Mouse (Mus musculus) spleen, adult 18-20 months (tissue): ENCODE results near the gene Adgrf5.
"Not testable (repeated sequence)": the region's sequence is repeated elsewhere in the genome, so short reads cannot be mapped to it uniquely, and the experiment has no call there.

Experiments
- DNase-seq, 2 experiments: peaks; one replicate each; pipeline ENCODE4 v3.0.0; 2022; ENCODE audit warnings: mixed read lengths in 2 of 2

Adgrf5 gene

GRCm38 (mm10) chr17:43359826-43360619 is at the start of gene Adgrf5:
TSS of gene Adgrf5 (plus strand) at chr17:43360451.
- no peak for DNase-seq

DNA sequence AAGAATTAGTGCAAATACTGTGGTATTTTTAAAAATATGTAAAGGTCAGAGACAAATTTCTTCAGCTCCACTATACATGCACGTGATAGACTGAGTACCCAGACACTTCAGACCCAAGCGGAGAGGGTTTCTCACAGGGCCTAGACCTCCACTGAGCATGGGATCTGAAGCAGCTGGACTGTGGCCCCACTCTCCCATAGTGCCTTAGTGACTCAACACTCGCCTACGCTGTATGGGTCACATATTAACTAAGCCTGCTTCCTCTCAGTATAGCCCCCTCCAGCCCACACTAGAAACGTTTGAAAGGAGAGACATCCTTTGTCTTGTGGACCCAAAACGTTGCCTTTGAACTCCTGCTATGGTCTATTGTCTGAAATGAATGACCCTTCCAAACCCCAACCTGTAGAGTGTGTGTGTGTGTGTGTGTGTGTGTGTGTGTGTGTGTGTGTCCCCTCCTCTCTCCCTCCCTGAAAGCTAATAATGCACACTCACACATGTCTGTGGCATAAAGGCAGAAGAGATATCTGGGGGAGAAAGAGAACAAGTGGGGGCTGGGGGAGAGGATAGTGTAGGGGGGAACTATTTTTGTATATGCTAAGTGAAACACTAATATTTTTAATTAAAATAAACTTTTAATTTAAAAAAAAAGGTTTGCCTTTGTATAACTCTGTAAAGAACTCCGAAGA is 34.1 kb upstream of the Adgrf5 start:
- DNase-seq = no peak

DNA sequence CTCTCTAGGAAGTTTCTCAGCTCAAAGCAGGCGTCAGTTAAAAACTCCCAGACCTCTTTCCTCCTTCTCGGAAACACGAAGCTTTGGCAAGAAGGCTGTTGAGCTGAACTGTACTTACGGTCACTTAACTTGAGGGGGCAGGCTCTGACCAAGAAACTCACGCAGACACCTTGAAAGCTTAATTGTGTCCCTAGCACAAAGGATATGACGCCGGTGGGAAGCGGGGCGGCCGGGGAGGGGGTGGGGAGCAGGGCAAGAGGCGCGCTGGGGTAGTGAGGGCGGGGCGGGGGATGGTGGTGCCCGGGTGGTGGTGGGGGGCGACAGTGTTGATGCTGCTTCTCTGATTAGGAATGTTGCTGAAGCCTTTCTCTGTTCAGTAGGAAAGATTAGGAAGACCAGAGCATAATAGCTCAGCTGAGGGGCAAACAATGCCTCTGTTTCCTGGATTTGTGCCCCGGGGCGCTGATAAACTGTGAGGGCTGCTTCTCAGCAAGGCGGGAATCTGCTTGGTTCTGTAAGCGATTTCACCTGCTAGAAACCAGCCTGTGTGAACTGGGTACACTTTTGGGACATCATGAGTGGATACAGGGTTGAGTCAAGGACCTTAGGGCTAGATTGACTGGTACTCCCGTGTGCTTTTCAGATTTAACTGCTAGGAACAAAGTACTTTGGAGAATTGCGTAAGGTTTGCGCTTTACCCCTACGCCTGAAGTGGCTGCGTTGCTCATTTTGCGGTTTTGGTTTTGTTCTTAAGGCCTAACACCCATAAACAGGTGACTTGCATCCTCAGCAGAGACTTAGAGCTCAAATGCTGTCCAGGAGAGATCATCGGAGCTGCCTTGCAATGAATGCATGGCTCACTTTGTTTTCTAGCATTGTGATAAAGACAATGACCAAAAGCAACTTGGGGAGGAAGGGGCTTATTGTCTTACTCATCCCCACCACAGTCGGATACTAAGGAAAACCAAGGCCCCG is 33.2 kb upstream of the Adgrf5 start:
- peak in 1 of 2 experiments; percentile 12 for DNase-seq

- DNase-seq = no peak
Measured at GRCm38 (mm10) chr17:43327810-43328209, 32.4 kb upstream of the Adgrf5 start.

- DNase-seq = no peak
Measured at GRCm38 (mm10) chr17:43329216-43329615, 31.0 kb upstream of the Adgrf5 start.

DNA sequence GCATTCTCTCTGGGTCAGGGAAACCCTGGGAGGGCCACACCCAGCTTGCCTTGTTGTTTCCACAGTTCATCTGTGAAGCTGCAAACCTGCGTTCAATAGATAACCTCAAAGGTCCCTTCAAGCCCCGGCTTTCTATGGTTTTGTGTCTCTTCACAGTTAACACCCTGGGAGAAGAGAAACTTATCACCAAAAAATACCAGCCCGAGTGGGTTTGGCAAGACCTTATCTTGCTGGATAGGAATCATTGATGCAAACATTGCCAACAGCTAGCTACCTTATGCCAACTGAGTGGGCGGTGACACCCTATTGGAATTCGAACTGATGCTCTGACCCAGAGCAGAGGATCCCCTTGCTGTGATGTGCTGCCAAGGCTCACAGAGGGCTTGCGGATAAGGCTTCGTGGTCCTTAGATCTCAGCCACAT is 30.5 kb upstream of the Adgrf5 start:
- DNase-seq = no peak

GRCm38 (mm10) chr17:43332686-43333085 is 27.6 kb upstream of the Adgrf5 start:
- no peak for DNase-seq

DNA sequence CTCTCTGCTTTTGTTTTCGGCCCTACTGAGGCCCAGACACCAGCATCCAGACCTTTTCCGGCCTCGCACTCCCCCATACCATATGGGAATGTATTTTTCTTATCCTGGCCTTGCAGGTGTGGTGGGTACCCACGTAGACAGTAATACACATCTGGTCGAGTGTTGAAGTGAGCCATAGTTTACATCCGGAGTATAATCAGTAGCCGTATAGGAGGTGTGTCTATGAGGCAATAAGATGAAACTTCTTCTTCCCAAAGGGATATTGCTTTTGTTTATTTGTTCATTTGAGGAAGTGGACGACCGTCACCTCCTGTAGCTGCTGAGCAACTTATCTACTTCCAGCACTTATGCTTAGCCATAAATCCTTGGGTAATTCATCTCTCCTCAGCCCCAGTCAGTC is 26.2 kb upstream of the Adgrf5 start:
- DNase-seq = no peak

- DNase-seq = no peak
Measured at GRCm38 (mm10) chr17:43337643-43338042, 22.6 kb upstream of the Adgrf5 start.

- no peak for DNase-seq
Measured at GRCm38 (mm10) chr17:43338279-43338678, 22.0 kb upstream of the Adgrf5 start.

GRCm38 (mm10) chr17:43346499-43346898 is 13.8 kb upstream of the Adgrf5 start:
- not testable (repeated sequence) for DNase-seq

- no peak for DNase-seq
Measured at GRCm38 (mm10) chr17:43357902-43358539, 2.2 kb upstream of the Adgrf5 start.

- no peak for DNase-seq
Measured at GRCm38 (mm10) chr17:43361021-43361420, 770 bp downstream of the Adgrf5 start.

DNA sequence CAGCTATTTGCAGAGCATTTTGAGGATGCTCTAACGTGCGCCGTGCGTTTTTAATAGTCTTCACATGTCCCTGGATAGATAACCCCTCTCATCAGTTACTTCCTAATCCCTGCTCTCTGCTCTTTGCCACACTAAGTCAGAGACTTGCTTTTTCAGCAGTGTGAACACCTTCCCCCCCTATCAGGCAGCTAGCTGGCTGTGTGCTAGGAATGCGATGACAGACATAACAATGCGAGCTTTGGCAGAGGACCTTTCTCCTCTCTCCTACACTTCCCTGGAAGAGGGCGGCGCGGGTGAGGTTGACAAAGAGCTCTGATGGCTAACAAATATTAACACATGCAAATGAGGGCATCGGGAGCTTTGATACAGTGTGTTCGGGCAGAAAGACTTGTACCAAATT is 2.1 kb downstream of the Adgrf5 start:
- DNase-seq = no peak

DNA sequence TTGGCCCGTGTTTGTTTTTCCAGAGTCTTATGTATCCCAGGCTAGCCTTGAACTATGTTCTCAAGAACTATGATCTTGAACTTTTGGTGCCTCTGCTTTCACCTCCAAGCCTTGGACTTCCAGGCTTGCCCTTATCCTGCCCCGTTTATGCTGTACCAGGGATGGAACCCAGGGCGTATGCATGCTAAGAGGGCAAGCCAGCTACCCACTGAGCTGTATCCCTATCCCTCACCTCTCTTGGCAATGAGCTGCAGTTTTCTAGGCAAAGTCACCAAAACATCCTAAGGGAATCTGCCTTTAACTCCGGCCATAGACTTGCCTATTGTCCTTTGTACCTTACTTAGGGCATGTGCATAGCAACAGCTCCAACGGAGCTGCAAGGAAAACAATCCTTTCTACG is 2.6 kb downstream of the Adgrf5 start:
- no peak for DNase-seq

GRCm38 (mm10) chr17:43363921-43364320 is 3.7 kb downstream of the Adgrf5 start:
- DNase-seq = no peak

DNA sequence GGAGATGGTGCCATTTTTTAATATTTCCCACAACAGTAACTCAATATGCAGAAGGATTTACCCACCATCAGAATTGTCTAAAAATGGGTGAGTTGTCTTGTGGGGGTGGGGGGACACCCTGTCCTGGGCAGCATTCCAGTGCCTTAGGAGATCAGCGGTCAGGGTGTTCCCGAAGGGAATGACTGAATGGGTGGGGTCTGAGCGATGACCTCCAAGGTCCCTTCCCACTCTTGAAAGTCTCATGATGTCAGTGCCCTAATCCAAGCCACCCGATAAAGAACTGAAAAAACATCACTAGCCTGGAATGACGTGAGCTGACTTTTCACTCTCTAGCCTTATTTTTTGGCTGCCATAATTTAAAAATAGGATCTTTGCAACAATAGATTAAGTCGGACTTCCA is 5.0 kb downstream of the Adgrf5 start:
- DNase-seq = no peak

GRCm38 (mm10) chr17:43366486-43366885 is 6.2 kb downstream of the Adgrf5 start:
- DNase-seq = no peak

- DNase-seq = no peak
Measured at GRCm38 (mm10) chr17:43368171-43368576, 7.9 kb downstream of the Adgrf5 start.

DNA sequence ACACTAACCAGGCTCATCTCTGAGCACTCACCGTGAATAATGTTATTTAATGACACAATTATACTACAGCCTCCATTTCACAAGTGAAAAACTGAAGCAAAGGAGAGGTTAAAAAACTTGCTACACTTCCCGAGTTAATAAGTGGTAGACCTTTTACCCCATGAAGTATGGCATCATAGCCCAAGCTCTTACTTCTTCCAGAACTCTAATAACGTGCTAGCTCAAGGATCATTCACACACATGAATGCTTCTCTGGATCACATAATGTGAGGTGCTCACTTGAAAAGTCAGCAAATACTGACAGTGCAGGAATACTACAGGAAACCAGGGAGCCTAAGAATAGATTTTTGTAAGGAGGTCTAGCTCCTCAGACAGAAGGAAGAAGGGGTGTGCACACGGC is 12.4 kb downstream of the Adgrf5 start:
- no peak for DNase-seq

GRCm38 (mm10) chr17:43374020-43374419 is 13.8 kb downstream of the Adgrf5 start:
- no peak for DNase-seq

GRCm38 (mm10) chr17:43376527-43376926 is 16.3 kb downstream of the Adgrf5 start:
- no peak for DNase-seq

DNA sequence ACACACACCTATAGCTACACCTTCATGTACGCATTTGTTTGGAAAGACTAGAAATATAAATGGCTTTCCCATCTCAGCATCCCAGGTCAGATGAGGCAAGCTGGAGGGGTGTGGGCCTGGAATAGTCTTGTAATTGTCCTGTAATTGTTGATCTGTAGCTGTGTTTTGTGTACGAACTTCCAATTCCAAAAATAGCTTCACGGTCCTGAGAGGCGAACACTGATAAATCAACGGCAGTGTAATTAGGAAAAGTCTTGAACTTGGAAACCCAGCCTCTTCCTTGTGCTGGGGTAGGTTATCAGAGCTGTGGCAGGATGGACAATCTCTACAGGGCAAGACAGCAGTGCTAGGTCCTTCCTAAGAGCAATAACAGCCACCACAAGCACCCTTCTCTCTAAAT is 18.5 kb downstream of the Adgrf5 start:
- no peak for DNase-seq
